In the genomic region with DNA sequence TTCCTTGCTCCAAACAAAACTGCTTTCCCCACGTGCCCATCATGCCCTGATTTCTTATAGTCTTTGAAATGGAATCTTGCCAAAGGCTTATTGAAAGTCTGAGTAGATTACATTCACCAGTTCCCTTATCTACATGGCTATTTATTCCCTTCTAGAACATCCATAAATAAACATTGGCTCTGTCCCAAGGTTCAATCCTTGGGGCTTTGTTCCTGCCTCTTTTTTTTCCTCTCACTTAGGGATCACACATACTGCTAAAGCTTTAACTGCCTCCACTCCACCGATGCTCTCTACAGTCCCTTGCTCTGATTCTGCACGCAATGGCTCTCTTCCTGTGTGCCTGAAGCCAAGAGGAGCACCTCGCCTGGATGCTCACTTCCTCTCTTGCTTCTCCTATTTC, we compare ENCODE assay signal across 14 mouse cellular contexts.
DNase-seq lines count a peak whose midpoint lies in the region; ATAC-seq and TF ChIP-seq lines count a peak whose summit lies in the region.
"Had no signal": no experiment of that assay in that cellular context is flagged by ENCODE, and none has a peak within 500 bp of the region (broad histone marks: within the 10 kb centered on the region; RNA-seq: fewer than 3 reads in every experiment).

No protein-coding gene starts in this region.

- H3K9ac ChIP-seq in embryonic facial prominence, embryonic 14.5 days (ENCODE audit: low read depth, low read length), result no peak overlapping the region
- no peak overlapping the region for H3K9ac ChIP-seq in lung, postnatal 0 days (replicated peaks; ENCODE audit: low read depth)
- no peak overlapping the region for H3K9ac ChIP-seq in intestine, embryonic 15.5 days
- H3K9ac ChIP-seq: liver, embryonic 13.5 days had no signal

- TF ChIP-seq POLR2A in myocyte (IDR thresholded peaks at IDR 0.05; ENCODE audit: insufficient read length, low read depth), result no peak

- H3K4me1 ChIP-seq in embryonic facial prominence, embryonic 14.5 days (ENCODE audit: control insufficient read depth, insufficient read depth, low read length), result no peaks in the 10 kb centered on the region
- H3K4me1 ChIP-seq in embryonic facial prominence, embryonic 10.5 days, result no peaks in the 10 kb centered on the region
- H3K4me1 ChIP-seq in lung, postnatal 0 days (ENCODE audit: insufficient read depth, low read depth, low read length), result no peaks in the 10 kb centered on the region
- H3K4me1 ChIP-seq in heart, embryonic 10.5 days, result peaks cover 6% of the 10 kb centered on the region
- H3K4me1 ChIP-seq in intestine, embryonic 15.5 days (replicated peaks), result 0 out of 2 replicates have a peak, but pooled peaks cover 2% of the 10 kb centered on the region
- H3K4me1 ChIP-seq: liver, embryonic 13.5 days had no signal

- H3K27ac ChIP-seq in embryonic facial prominence, embryonic 14.5 days (replicated peaks; ENCODE audit: low read depth, low read length), result no peak overlapping the region
- H3K27ac ChIP-seq in embryonic facial prominence, embryonic 10.5 days (replicated peaks), result no peak overlapping the region
- no peak overlapping the region for H3K27ac ChIP-seq in lung, postnatal 0 days (ENCODE audit: low read length)
- H3K27ac ChIP-seq in heart, embryonic 10.5 days, result 0 out of 2 replicates have a peak overlapping the region, but pooled peaks have one; percentile 1
- H3K27ac ChIP-seq in intestine, embryonic 15.5 days, result no peak overlapping the region
- H3K27ac ChIP-seq: liver, embryonic 13.5 days; macrophage had no signal

- no peak for TF ChIP-seq CTCF in lung, postnatal 0 days (IDR thresholded peaks at IDR 0.05)

- no peak overlapping the region for H3K4me2 ChIP-seq in embryonic facial prominence, embryonic 14.5 days (ENCODE audit: low read depth, low read length)
- H3K4me2 ChIP-seq in lung, postnatal 0 days (replicated peaks; ENCODE audit: low read depth, low read length), result no peak overlapping the region
- peak overlapping the region; percentile 31 for H3K4me2 ChIP-seq in myocyte (ENCODE audit: low read depth)
- no peak overlapping the region for H3K4me2 ChIP-seq in intestine, embryonic 15.5 days (replicated peaks)
- H3K4me2 ChIP-seq: liver, embryonic 13.5 days had no signal

- no peaks in the 10 kb centered on the region for H3K9me3 ChIP-seq in embryonic facial prominence, embryonic 14.5 days (ENCODE audit: control insufficient read depth, low read length)
- H3K9me3 ChIP-seq in embryonic facial prominence, embryonic 10.5 days, result no peaks in the 10 kb centered on the region
- H3K9me3 ChIP-seq in lung, postnatal 0 days (ENCODE audit: low read length), result no peaks in the 10 kb centered on the region
- no peaks in the 10 kb centered on the region for H3K9me3 ChIP-seq in heart, embryonic 10.5 days
- H3K9me3 ChIP-seq in intestine, embryonic 15.5 days, result no peaks in the 10 kb centered on the region
- H3K9me3 ChIP-seq: liver, embryonic 13.5 days had no signal

- TF ChIP-seq EP300 in lung, postnatal 0 days (IDR thresholded peaks at IDR 0.05), result no peak

- no peaks in the 10 kb centered on the region for H3K36me3 ChIP-seq in embryonic facial prominence, embryonic 14.5 days (ENCODE audit: control insufficient read depth, insufficient read depth, low read length)
- no peaks in the 10 kb centered on the region for H3K36me3 ChIP-seq in embryonic facial prominence, embryonic 10.5 days (replicated peaks)
- no peaks in the 10 kb centered on the region for H3K36me3 ChIP-seq in lung, postnatal 0 days (ENCODE audit: insufficient read depth, low read length)
- H3K36me3 ChIP-seq in heart, embryonic 10.5 days, result no peaks in the 10 kb centered on the region
- no peaks in the 10 kb centered on the region for H3K36me3 ChIP-seq in myocyte (ENCODE audit: control insufficient read depth, insufficient read depth)
- no peaks in the 10 kb centered on the region for H3K36me3 ChIP-seq in intestine, embryonic 15.5 days
- H3K36me3 ChIP-seq: liver, embryonic 13.5 days had no signal

- no peak overlapping the region for H3K4me3 ChIP-seq in embryonic facial prominence, embryonic 14.5 days (ENCODE audit: low read depth, low read length)
- H3K4me3 ChIP-seq in embryonic facial prominence, embryonic 10.5 days, result no peak overlapping the region
- H3K4me3 ChIP-seq in lung, postnatal 0 days (ENCODE audit: low read depth, low read length), result no peak overlapping the region
- H3K4me3 ChIP-seq in heart, embryonic 10.5 days, result no peak overlapping the region
- no peak overlapping the region for H3K4me3 ChIP-seq in myocyte
- H3K4me3 ChIP-seq in intestine, embryonic 15.5 days (replicated peaks), result no peak overlapping the region
- H3K4me3 ChIP-seq: liver, embryonic 13.5 days had no signal

- DNase-seq in embryonic facial prominence, embryonic 14.5 days (ENCODE audit: low spot score), result peak; percentile 39
- DNase-seq in embryonic facial prominence, embryonic 10.5 days (ENCODE audit: low spot score), result no peak
- peak; percentile 9 for DNase-seq in lung, postnatal 0 days (ENCODE audit: low spot score)
- no peak for DNase-seq in lung, postnatal 10 days
- no peak for DNase-seq in heart, embryonic 10.5 days (ENCODE audit: low spot score)
- DNase-seq in ovary, postnatal 36 days (ENCODE audit: low spot score), result no peak
- DNase-seq: cerebellum, adult 8-10 months; kidney, postnatal 10 days; liver, embryonic 13.5 days; right cerebral cortex, postnatal 25 days had no signal

- H3K79me2 ChIP-seq in myocyte (ENCODE audit: control insufficient read depth, insufficient read depth), result no peaks in the 10 kb centered on the region

- H3ac ChIP-seq in myocyte (ENCODE audit: control insufficient read depth, insufficient read length), result no peak overlapping the region

- ATAC-seq in embryonic facial prominence, embryonic 14.5 days (ENCODE audit: low read depth), result no peak
- ATAC-seq in lung, postnatal 0 days, result no peak
- no peak for ATAC-seq in intestine, embryonic 15.5 days
- ATAC-seq: inflammation-experienced regulatory T-cells, adult 6 months had no signal

- 48% methylated on average over 4 of the region's 4 CpGs for WGBS in embryonic facial prominence, embryonic 14.5 days
- 69% methylated on average over 4 of the region's 4 CpGs for WGBS in embryonic facial prominence, embryonic 10.5 days
- WGBS in lung, postnatal 0 days, result 34% methylated on average over 4 of the region's 4 CpGs
- 46% methylated on average over 4 of the region's 4 CpGs for WGBS in heart, embryonic 10.5 days
- WGBS in intestine, embryonic 15.5 days, result 45% methylated on average over 4 of the region's 4 CpGs

- no peaks in the 10 kb centered on the region for H3K27me3 ChIP-seq in embryonic facial prominence, embryonic 14.5 days (replicated peaks; ENCODE audit: control insufficient read depth, insufficient read depth, low read length)
- no peaks in the 10 kb centered on the region for H3K27me3 ChIP-seq in embryonic facial prominence, embryonic 10.5 days (replicated peaks; ENCODE audit: low read depth, poor library complexity, severe bottlenecking)
- no peaks in the 10 kb centered on the region for H3K27me3 ChIP-seq in lung, postnatal 0 days (replicated peaks; ENCODE audit: insufficient read depth, low read length)
- no peaks in the 10 kb centered on the region for H3K27me3 ChIP-seq in heart, embryonic 10.5 days (ENCODE audit: insufficient read depth, poor library complexity, severe bottlenecking)
- H3K27me3 ChIP-seq in myocyte (ENCODE audit: control insufficient read depth, insufficient read depth, insufficient read length), result no peaks in the 10 kb centered on the region
- no peaks in the 10 kb centered on the region for H3K27me3 ChIP-seq in intestine, embryonic 15.5 days (replicated peaks)
- H3K27me3 ChIP-seq: liver, embryonic 13.5 days had no signal

TF ChIP-seq in myocyte, 11 proteins besides CTCF, POLR2A, EP300 and RAD21:
- TF ChIP-seq SRF (IDR thresholded peaks at IDR 0.05; ENCODE audit: control insufficient read depth, insufficient read length, low read depth) (no peak), CEBPB (IDR thresholded peaks at IDR 0.05; ENCODE audit: insufficient read depth, poor library complexity, severe bottlenecking) (no peak), MYOG (IDR thresholded peaks at IDR 0.05; ENCODE audit: control insufficient read depth in 1 of 3, insufficient read depth in 1 of 3, insufficient read length in 2 of 3, low read depth in 2 of 3) (no peak), TCF12 (IDR thresholded peaks at IDR 0.05; ENCODE audit: insufficient read depth, poor library complexity, severe bottlenecking) (no peak), MYOD1 (IDR thresholded peaks at IDR 0.05; ENCODE audit: control insufficient read depth in 1 of 3, insufficient read length in 2 of 3, low read depth in 2 of 3) (peak in 1 of 3 experiments; percentile 17), USF1 (IDR thresholded peaks at IDR 0.05; ENCODE audit: low read depth) (no peak)

Comparison
In these comparisons a context has a peak if more than half of its experiments do, and no peak if none do; other contexts are left out.
1. DNase-seq: peak in embryonic facial prominence, embryonic 14.5 days (single experiment) and lung, postnatal 0 days (single experiment); none in embryonic facial prominence, embryonic 10.5 days (single experiment), lung, postnatal 10 days (single experiment), heart, embryonic 10.5 days (single experiment) and ovary, postnatal 36 days (single experiment).